Mouse (Mus musculus): ENCODE results near the gene 2810021J22Rik.

DNA sequence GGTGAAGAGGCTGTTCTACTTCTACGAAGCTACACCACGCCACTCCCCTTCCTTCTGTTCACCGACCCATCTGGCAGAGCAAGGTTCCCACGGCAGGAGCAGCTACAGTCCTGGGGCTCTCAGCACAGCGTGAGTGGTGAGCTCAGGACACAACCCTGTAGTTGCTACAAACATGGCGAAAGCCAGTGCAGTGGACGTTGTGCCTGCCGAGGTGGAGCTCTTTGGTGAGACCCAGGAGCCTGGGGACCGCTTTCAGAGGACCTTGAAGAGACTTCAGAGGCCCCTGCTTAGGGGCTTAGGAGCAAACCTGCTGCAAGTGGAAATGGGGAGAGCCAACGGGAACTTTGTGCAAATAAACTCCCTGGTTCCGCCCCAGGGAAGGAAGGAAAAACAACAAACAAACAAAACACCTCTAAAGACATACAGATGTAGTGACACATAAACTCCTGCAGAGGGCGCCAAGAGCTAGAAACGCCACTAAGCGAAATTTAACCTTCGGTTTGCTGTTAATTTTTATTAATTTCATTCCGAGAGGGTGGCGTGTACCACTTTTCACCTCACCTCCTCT, 47.5 kb downstream of the 2810021J22Rik start:
- TF ChIP-seq GATA1 (IDR thresholded peaks at IDR 0.05; ENCODE audit: borderline replicate concordance, low read length) (no peak), FLI1 (IDR thresholded peaks at IDR 0.05; ENCODE audit: low read length) (no peak)
